Mouse (Mus musculus): ENCODE results near the gene Car14. TPM values are rescaled to one million over a fixed set of nuclear protein-coding genes. Genes with fewer than 3 reads are reported as not detected.
"Not testable (repeated sequence)": the region's sequence is repeated elsewhere in the genome, so short reads cannot be mapped to it uniquely, and the experiment has no call there.

The Car14 gene
- not detected in 2 replicates for polyA plus RNA-seq (2012)

DNA sequence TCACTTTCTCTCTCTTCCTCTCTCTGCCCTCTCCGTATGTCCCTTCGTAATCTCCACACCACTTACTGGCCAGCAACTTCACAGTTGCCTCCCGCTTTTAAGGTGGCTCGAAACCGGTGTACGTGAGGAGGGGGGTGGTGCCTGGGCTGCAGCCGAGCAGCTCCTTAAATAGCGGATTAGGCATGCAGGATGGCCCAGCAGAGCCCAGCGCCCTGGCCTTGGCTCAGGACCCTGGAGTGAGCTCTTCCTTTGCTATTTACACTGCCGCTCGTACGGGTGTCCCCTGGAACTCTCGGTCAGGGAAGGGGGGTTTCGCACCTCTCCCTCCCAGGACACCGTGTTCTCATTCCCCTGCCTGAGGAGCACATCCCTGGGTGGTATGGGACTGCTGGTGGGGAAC is at the start of gene Car14:
Gene Car14 (minus strand): TSS at position 124 of the 400 bp plus-strand sequence.
- H3K4me1 ChIP-seq (ENCODE audit: control insufficient read depth): peaks cover 15% of the 10 kb centered on the region
- TF ChIP-seq TAL1 (IDR thresholded peaks at IDR 0.05; ENCODE audit: low read length) (no peak), GATA1 (IDR thresholded peaks at IDR 0.05; ENCODE audit: low read length) (no peak)
- H3K36me3 ChIP-seq (ENCODE audit: control insufficient read depth): no peaks in the 10 kb centered on the region
- H3K27me3 ChIP-seq (ENCODE audit: control insufficient read depth): peaks cover 92% of the 10 kb centered on the region
- H3K4me3 ChIP-seq (replicated peaks): peak within 1 kb of the TSS; percentile 23
- H3K9me3 ChIP-seq (ENCODE audit: control insufficient read depth, low read length): peaks cover 11% of the 10 kb centered on the region; the same call in 1 of the 2 replicates

DNA sequence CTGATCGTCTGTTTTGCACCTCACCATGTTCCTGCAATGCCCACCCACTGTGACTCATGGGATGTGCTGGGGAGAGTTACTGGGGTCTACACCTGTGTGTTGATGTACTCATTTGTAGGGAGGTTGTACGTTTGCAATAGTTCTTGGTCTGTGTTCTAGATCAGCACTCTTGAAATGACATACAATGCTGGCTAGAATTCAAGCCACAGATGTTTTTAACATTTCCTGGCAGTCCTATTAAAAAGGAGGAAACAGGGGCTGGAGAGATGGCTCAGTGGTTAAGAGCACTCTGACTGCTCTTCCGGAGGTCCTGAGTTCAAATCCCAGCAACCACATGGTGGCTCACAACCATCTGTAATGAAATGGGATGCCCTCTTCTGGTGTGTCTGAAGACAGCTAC is 49.0 kb upstream of the Car14 start:
- Histone ChIP-seq H3K36me3 (ENCODE audit: control insufficient read depth) (peaks cover 7% of the 10 kb centered on the region), H3K4me1 (ENCODE audit: control insufficient read depth) (peaks cover 50% of the 10 kb centered on the region), H3K27me3 (ENCODE audit: control insufficient read depth) (no peaks in the 10 kb centered on the region), H3K4me3 (replicated peaks) (no peak overlapping the region), H3K9me3 (ENCODE audit: control insufficient read depth, low read length) (peaks cover 5% of the 10 kb centered on the region; the same call in 1 of the 2 replicates)
- TF ChIP-seq TAL1 (IDR thresholded peaks at IDR 0.05; ENCODE audit: low read length) (no peak), GATA1 (IDR thresholded peaks at IDR 0.05; ENCODE audit: low read length) (no peak)

GRCm38 (mm10) chr3:95953023-95953422 is 48.5 kb upstream of the Car14 start:
- peaks cover 52% of the 10 kb centered on the region for H3K4me1 ChIP-seq (ENCODE audit: control insufficient read depth)
- TF ChIP-seq TAL1 (IDR thresholded peaks at IDR 0.05; ENCODE audit: low read length): no peak
- no peak for TF ChIP-seq GATA1 (IDR thresholded peaks at IDR 0.05; ENCODE audit: low read length)

GRCm38 (mm10) chr3:95951566-95951965 is 47.1 kb upstream of the Car14 start:
- not testable (repeated sequence) for H3K27me3 ChIP-seq (ENCODE audit: control insufficient read depth); H3K9me3 ChIP-seq (ENCODE audit: control insufficient read depth, low read length)
- peaks cover 25% of the 10 kb centered on the region for H3K36me3 ChIP-seq (ENCODE audit: control insufficient read depth)
- peak overlapping the region; percentile 84 for H3K4me3 ChIP-seq (replicated peaks)
- H3K4me1 ChIP-seq (ENCODE audit: control insufficient read depth): peaks cover 45% of the 10 kb centered on the region

More at GRCm38 (mm10) chr3:95953023-95953422, 48.5 kb upstream of the Car14 start:
- H3K36me3 ChIP-seq (ENCODE audit: control insufficient read depth): peaks cover 12% of the 10 kb centered on the region
- H3K9me3 ChIP-seq (ENCODE audit: control insufficient read depth, low read length): peaks cover 5% of the 10 kb centered on the region; the same call in 1 of the 2 replicates
- no peak overlapping the region for H3K4me3 ChIP-seq (replicated peaks)
- H3K27me3 ChIP-seq (ENCODE audit: control insufficient read depth): no peaks in the 10 kb centered on the region

GRCm38 (mm10) chr3:95950763-95951551 is 46.5 kb upstream of the Car14 start:
- TF ChIP-seq GATA1 (IDR thresholded peaks at IDR 0.05; ENCODE audit: low read length) (no peak), TAL1 (IDR thresholded peaks at IDR 0.05; ENCODE audit: low read length) (no peak)
- H3K4me3 ChIP-seq (replicated peaks): peak overlapping the region; percentile 84
- H3K27me3 ChIP-seq (ENCODE audit: control insufficient read depth): no peaks in the 10 kb centered on the region
- H3K4me1 ChIP-seq (ENCODE audit: control insufficient read depth): peaks cover 42% of the 10 kb centered on the region
- H3K9me3 ChIP-seq (ENCODE audit: control insufficient read depth, low read length): peaks cover 5% of the 10 kb centered on the region; the same call in 1 of the 2 replicates
- peaks cover 32% of the 10 kb centered on the region for H3K36me3 ChIP-seq (ENCODE audit: control insufficient read depth)

- Histone ChIP-seq H3K27me3 (ENCODE audit: control insufficient read depth) (no peaks in the 10 kb centered on the region), H3K4me3 (replicated peaks) (no peak overlapping the region), H3K36me3 (ENCODE audit: control insufficient read depth) (peaks cover 57% of the 10 kb centered on the region), H3K4me1 (ENCODE audit: control insufficient read depth) (peaks cover 30% of the 10 kb centered on the region), H3K9me3 (ENCODE audit: control insufficient read depth, low read length) (no peaks in the 10 kb centered on the region)
- TF ChIP-seq TAL1 (IDR thresholded peaks at IDR 0.05; ENCODE audit: low read length) (no peak), GATA1 (IDR thresholded peaks at IDR 0.05; ENCODE audit: low read length) (no peak)
Observed at GRCm38 (mm10) chr3:95948325-95948724, 43.8 kb upstream of the Car14 start.

GRCm38 (mm10) chr3:95945731-95946240 is 41.3 kb upstream of the Car14 start:
- Histone ChIP-seq H3K4me1 (ENCODE audit: control insufficient read depth) (peaks cover 25% of the 10 kb centered on the region), H3K9me3 (ENCODE audit: control insufficient read depth, low read length) (no peaks in the 10 kb centered on the region), H3K4me3 (replicated peaks) (no peak overlapping the region), H3K27me3 (ENCODE audit: control insufficient read depth) (no peaks in the 10 kb centered on the region), H3K36me3 (ENCODE audit: control insufficient read depth) (peaks cover 83% of the 10 kb centered on the region)
- TF ChIP-seq GATA1 (IDR thresholded peaks at IDR 0.05; ENCODE audit: low read length): no peak
- TF ChIP-seq TAL1 (IDR thresholded peaks at IDR 0.05; ENCODE audit: low read length): no peak

DNA sequence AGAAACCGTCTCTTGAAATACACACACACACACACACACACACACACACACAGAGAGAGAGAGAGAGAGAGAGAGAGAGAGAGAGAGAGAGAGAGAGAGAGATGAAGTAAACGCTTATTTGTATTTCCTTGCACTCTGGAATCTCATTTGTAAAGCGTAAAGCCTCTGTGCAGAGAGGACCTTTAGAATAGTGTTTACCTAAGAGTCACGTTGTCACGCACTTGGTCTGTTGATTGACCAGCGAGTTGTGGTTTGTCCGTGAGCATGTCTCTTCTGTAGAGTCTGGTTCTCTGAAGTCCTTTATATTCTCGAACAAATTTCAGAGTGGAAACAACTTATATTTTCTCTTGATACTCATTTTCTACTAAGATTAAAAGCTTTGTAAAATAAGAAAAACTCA is 40.3 kb upstream of the Car14 start:
- Histone ChIP-seq H3K36me3 (ENCODE audit: control insufficient read depth) (peaks cover 93% of the 10 kb centered on the region), H3K4me1 (ENCODE audit: control insufficient read depth) (peaks cover 19% of the 10 kb centered on the region), H3K27me3 (ENCODE audit: control insufficient read depth) (no peaks in the 10 kb centered on the region), H3K4me3 (replicated peaks) (no peak overlapping the region), H3K9me3 (ENCODE audit: control insufficient read depth, low read length) (no peaks in the 10 kb centered on the region)
- TF ChIP-seq GATA1 (IDR thresholded peaks at IDR 0.05; ENCODE audit: low read length): no peak
- TF ChIP-seq TAL1 (IDR thresholded peaks at IDR 0.05; ENCODE audit: low read length): no peak

DNA sequence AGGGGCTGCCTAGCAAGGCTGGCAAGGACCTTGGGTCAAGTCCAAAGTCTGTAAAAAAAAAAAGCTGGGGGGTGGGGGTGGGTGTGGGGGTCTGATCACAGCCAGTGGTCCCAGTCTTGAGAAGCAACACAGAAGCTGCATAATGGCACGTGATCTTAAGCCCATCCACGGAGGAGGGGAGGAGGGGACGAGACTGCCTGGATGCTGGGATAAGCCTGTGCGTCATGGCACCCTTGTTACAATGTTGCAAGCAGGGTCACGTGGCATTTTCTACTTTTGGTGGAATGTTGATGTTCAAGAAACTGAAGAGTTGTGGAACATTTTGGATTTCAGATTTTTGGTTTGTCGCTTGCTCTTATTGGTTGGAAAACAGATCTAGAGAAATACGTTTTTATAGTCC is 38.7 kb upstream of the Car14 start:
- H3K9me3 ChIP-seq (ENCODE audit: control insufficient read depth, low read length): no peaks in the 10 kb centered on the region
- peaks cover 99% of the 10 kb centered on the region for H3K36me3 ChIP-seq (ENCODE audit: control insufficient read depth)
- no peaks in the 10 kb centered on the region for H3K27me3 ChIP-seq (ENCODE audit: control insufficient read depth)
- TF ChIP-seq TAL1 (IDR thresholded peaks at IDR 0.05; ENCODE audit: low read length) (no peak), GATA1 (IDR thresholded peaks at IDR 0.05; ENCODE audit: low read length) (no peak)
- H3K4me1 ChIP-seq (ENCODE audit: control insufficient read depth): peaks cover 6% of the 10 kb centered on the region; the same call in 1 of the 2 replicates
- no peak overlapping the region for H3K4me3 ChIP-seq (replicated peaks)
